Mouse (Mus musculus) bone marrow macrophage, adult 2 months (primary cell): Measurements from ENCODE around the gene Tubgcp2.

Experiments
- CTCF ChIP-seq: IDR thresholded peaks from 2 replicates; pipeline ENCODE4 v1.5.1; 2012; ENCODE audit warnings: low read depth, mild to moderate bottlenecking, low read length, moderate library complexity
- POLR2A ChIP-seq: IDR thresholded peaks from 2 replicates; pipeline ENCODE4 v1.6.1; 2012; ENCODE audit warnings: mild to moderate bottlenecking, low read depth, low read length, borderline replicate concordance

DNA sequence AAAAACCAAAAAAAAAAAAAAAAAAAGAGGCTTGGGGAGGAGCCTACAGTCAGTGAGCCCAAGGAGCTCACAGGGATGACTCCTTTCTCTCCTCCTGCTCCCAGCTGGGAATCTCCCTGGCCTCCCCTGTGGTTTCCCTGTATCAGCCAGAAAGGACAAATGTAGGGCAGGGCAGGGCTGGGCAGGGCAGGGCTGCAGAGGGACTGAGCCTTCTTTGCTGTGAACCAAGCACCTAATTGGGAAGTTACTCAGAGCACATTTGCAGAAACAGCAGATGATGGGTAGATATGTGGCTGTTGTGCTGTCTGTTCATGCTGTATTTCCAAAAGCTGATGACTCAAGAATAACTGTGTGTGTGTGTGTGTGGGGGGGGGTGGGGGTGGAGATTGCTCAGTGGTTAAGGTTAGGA, 63.5 kb downstream of the Tubgcp2 start:
- TF ChIP-seq POLR2A: no peak
- no peak for TF ChIP-seq CTCF
